Mouse (Mus musculus): Measurements from ENCODE around the gene Gm3055. TPM values are rescaled to one million over a fixed set of nuclear protein-coding genes. Genes with fewer than 3 reads are reported as not detected.

The Gm3055 gene
- 4.1 TPM for polyA plus RNA-seq (2014; fragmentation: Illumina TruSeq; extraction: RNeasy Lipid Tissue Mini Kit (QIAGEN cat#74804); ENCODE audit: low read depth, low replicate concordance)

GRCm38 (mm10) chr10:81770506-81771403 is at the start of gene Gm3055:
TSS of gene Gm3055 (minus strand) at chr10:81771161.

GRCm38 (mm10) chr10:81811899-81812298 is 40.9 kb upstream of the Gm3055 start, which contains the start of gene Gm4767:
TSS of gene Gm4767 (plus strand) at chr10:81812186.

GRCm38 (mm10) chr10:81704531-81705301 is 66.2 kb downstream of the Gm3055 start, which contains the start of gene Zfp433:
TSS of gene Zfp433 (plus strand) at chr10:81704825.

Other genes with a start within 250 kb of the Gm3055 start
- not detected for gene Gna15, start 246.9 kb downstream of the Gm3055 start, polyA plus RNA-seq (2014; fragmentation: Illumina TruSeq; extraction: RNeasy Lipid Tissue Mini Kit (QIAGEN cat#74804); ENCODE audit: low read depth, low replicate concordance)
- 4.4 TPM for gene Gna11, start 226.0 kb downstream of the Gm3055 start, polyA plus RNA-seq (2014; fragmentation: Illumina TruSeq; extraction: RNeasy Lipid Tissue Mini Kit (QIAGEN cat#74804); ENCODE audit: low read depth, low replicate concordance)
- gene Aes, start 211.7 kb downstream of the Gm3055 start, polyA plus RNA-seq (2014; fragmentation: Illumina TruSeq; extraction: RNeasy Lipid Tissue Mini Kit (QIAGEN cat#74804); ENCODE audit: low read depth, low replicate concordance), result 37.6 TPM
- 4.2 TPM for gene Tle2, start 196.6 kb downstream of the Gm3055 start, polyA plus RNA-seq (2014; fragmentation: Illumina TruSeq; extraction: RNeasy Lipid Tissue Mini Kit (QIAGEN cat#74804); ENCODE audit: low read depth, low replicate concordance)
- 0.74 TPM for gene Tle6, start 170.1 kb downstream of the Gm3055 start, polyA plus RNA-seq (2014; fragmentation: Illumina TruSeq; extraction: RNeasy Lipid Tissue Mini Kit (QIAGEN cat#74804); ENCODE audit: low read depth, low replicate concordance)
- 0.53 TPM for gene BC025920, start 164.9 kb downstream of the Gm3055 start, polyA plus RNA-seq (2014; fragmentation: Illumina TruSeq; extraction: RNeasy Lipid Tissue Mini Kit (QIAGEN cat#74804); ENCODE audit: low read depth, low replicate concordance)
- 0.21 TPM for gene Sirt6, start 143.4 kb downstream of the Gm3055 start, polyA plus RNA-seq (2014; fragmentation: Illumina TruSeq; extraction: RNeasy Lipid Tissue Mini Kit (QIAGEN cat#74804); ENCODE audit: low read depth, low replicate concordance)
- 1.6 TPM for gene Ankrd24, start 142.6 kb downstream of the Gm3055 start, polyA plus RNA-seq (2014; fragmentation: Illumina TruSeq; extraction: RNeasy Lipid Tissue Mini Kit (QIAGEN cat#74804); ENCODE audit: low read depth, low replicate concordance)
- gene Gm10778, start 122.1 kb downstream of the Gm3055 start, polyA plus RNA-seq (2014; fragmentation: Illumina TruSeq; extraction: RNeasy Lipid Tissue Mini Kit (QIAGEN cat#74804); ENCODE audit: low read depth, low replicate concordance), result 5.2 TPM
- 8.0 TPM for gene Zfp433, start 66.3 kb downstream of the Gm3055 start, polyA plus RNA-seq (2014; fragmentation: Illumina TruSeq; extraction: RNeasy Lipid Tissue Mini Kit (QIAGEN cat#74804); ENCODE audit: low read depth, low replicate concordance)
- 2.0 TPM for gene Gm4767, start 41.0 kb upstream of the Gm3055 start, polyA plus RNA-seq (2014; fragmentation: Illumina TruSeq; extraction: RNeasy Lipid Tissue Mini Kit (QIAGEN cat#74804); ENCODE audit: low read depth, low replicate concordance)
- 8.8 TPM for gene Gm32687, start 92.8 kb upstream of the Gm3055 start, polyA plus RNA-seq (2014; fragmentation: Illumina TruSeq; extraction: RNeasy Lipid Tissue Mini Kit (QIAGEN cat#74804); ENCODE audit: low read depth, low replicate concordance)
- gene Zfp781, start 159.3 kb upstream of the Gm3055 start, polyA plus RNA-seq (2014; fragmentation: Illumina TruSeq; extraction: RNeasy Lipid Tissue Mini Kit (QIAGEN cat#74804); ENCODE audit: low read depth, low replicate concordance), result 0.24 TPM

Data from liver, adult 10 weeks (tissue).